Mouse (Mus musculus): ENCODE measurements around the gene Sbk3.

GRCm38 (mm10) chr7:5016057-5016456 lies 45.1 kb upstream of the Sbk3 start:
- no peak for TF ChIP-seq CTCF (IDR thresholded peaks at IDR 0.05; ENCODE audit: extremely low read depth, insufficient read length, insufficient replicate concordance, low read depth, low read length)
- no peak for TF ChIP-seq POLR2A (IDR thresholded peaks at IDR 0.05; ENCODE audit: low read depth, low read length)

All from small intestine, adult 2 months (tissue).